Comparison of ENCODE assay signal across 8 mouse cellular contexts in the genomic region with DNA sequence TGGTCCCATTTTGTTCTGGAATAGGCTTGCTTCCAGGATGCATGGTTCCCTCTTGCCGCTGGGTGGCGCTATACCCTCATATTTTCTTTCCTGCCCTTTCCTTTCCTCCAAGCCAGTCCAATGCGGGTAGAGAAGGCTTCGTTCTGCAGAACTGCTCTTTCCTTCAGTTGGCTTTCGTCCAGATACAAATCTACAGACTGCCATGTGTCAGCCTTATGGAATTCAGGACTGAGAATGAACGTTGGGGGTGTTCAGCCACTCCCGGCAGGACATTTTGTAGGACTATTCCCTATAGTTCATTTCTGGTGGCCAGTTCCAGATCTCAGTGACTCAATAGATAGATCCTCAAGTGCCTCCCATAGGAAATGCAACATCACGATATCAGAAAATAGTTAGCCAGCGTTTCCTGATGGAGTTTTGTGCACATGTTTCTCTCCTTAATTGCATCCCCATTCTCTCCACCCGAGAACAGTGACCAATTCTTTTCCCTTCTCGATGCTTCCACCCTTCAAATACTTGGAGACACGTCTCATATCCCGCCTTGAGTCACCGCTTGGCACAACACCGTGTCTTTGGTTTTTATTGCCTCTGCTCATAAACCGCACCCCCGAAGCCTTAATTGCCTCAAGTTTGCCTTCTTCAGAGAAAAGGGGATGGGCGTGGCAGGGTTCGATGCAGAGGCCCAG. TPM values are rescaled to one million over a fixed set of nuclear protein-coding genes. Genes with fewer than 3 reads are reported as not detected.
DNase-seq lines count a peak whose midpoint lies in the region; ATAC-seq and TF ChIP-seq lines count a peak whose summit lies in the region.

No protein-coding gene starts in this region.

- peak; percentile 34 for DNase-seq in CD4-positive helper T cell, adult 2 months (ENCODE audit: low read depth, low spot score)
- DNase-seq in adrenal gland, postnatal 10 days, result peak; percentile 81
- peak; percentile 73 for DNase-seq in embryonic facial prominence, embryonic 10.5 days (ENCODE audit: low spot score)
- peak; percentile 84 to 87 for DNase-seq in heart, adult 18-20 months
- peak; percentile 52 for DNase-seq in liver
- DNase-seq in neural tube, embryonic 10.5 days (ENCODE audit: extremely low spot score, low spot score), result peak; percentile 73

- H3K9me3 ChIP-seq in embryonic facial prominence, embryonic 10.5 days, result no peaks in the 10 kb centered on the region
- H3K9me3 ChIP-seq in kidney, embryonic 14.5 days (ENCODE audit: control insufficient read depth, low read length), result no peaks in the 10 kb centered on the region

- H3K4me2 ChIP-seq in kidney, embryonic 14.5 days (replicated peaks; ENCODE audit: low read depth, low read length), result peak overlapping the region; percentile 11; the same call in 1 of the 2 replicates

- H3K27me3 ChIP-seq in embryonic facial prominence, embryonic 10.5 days (replicated peaks; ENCODE audit: low read depth, poor library complexity, severe bottlenecking), result peaks cover 21% of the 10 kb centered on the region; the same call in 1 of the 2 replicates
- no peaks in the 10 kb centered on the region for H3K27me3 ChIP-seq in kidney, embryonic 14.5 days (ENCODE audit: control insufficient read depth, insufficient read depth, low read length)
- H3K27me3 ChIP-seq in testis, adult 2 months (ENCODE audit: control insufficient read depth, insufficient read depth, low read length), result no peaks in the 10 kb centered on the region; the same call in 1 of the 2 replicates

- TF ChIP-seq POLR2A in testis, adult 2 months (IDR thresholded peaks at IDR 0.05; ENCODE audit: control insufficient read depth, low read depth, low read length), result no peak

- no peak overlapping the region for H3K9ac ChIP-seq in kidney, embryonic 14.5 days (ENCODE audit: low read depth, low read length)

- no peaks in the 10 kb centered on the region for H3K36me3 ChIP-seq in embryonic facial prominence, embryonic 10.5 days (replicated peaks)
- no peaks in the 10 kb centered on the region for H3K36me3 ChIP-seq in kidney, embryonic 14.5 days (ENCODE audit: control insufficient read depth, insufficient read depth, low read length)
- no peaks in the 10 kb centered on the region for H3K36me3 ChIP-seq in testis, adult 2 months (ENCODE audit: control insufficient read depth, insufficient read depth, low read length)

- 60% methylated on average over 19 of the region's 19 CpGs for WGBS in embryonic facial prominence, embryonic 10.5 days
- WGBS in kidney, embryonic 14.5 days, result 7% methylated on average over 19 of the region's 19 CpGs

- TF ChIP-seq CTCF in testis, adult 2 months (IDR thresholded peaks at IDR 0.05; ENCODE audit: control insufficient read depth, insufficient read depth, insufficient replicate concordance, low read depth, low read length), result peak; percentile 76; the same call in 1 of the 2 replicates

- no peak overlapping the region for H3K27ac ChIP-seq in embryonic facial prominence, embryonic 10.5 days (replicated peaks)
- H3K27ac ChIP-seq in kidney, embryonic 14.5 days (ENCODE audit: low read depth, low read length), result peak overlapping the region; percentile 49; the same call in 1 of the 2 replicates
- peak overlapping the region; percentile 57; the same call in 1 of the 2 replicates for H3K27ac ChIP-seq in testis, adult 2 months (ENCODE audit: control insufficient read depth, insufficient read depth, low read depth, low read length)

- no peak overlapping the region for H3K4me3 ChIP-seq in embryonic facial prominence, embryonic 10.5 days
- H3K4me3 ChIP-seq in kidney, embryonic 14.5 days (ENCODE audit: low read length), result no peak overlapping the region
- peak overlapping the region; percentile 77 for H3K4me3 ChIP-seq in testis, adult 2 months (ENCODE audit: control insufficient read depth, low read depth, low read length)

- peak; percentile 77 for ATAC-seq in kidney, embryonic 14.5 days (ENCODE audit: low FRiP score, low TSS enrichment)

- H3K4me1 ChIP-seq in embryonic facial prominence, embryonic 10.5 days, result peaks cover 25% of the 10 kb centered on the region
- peaks cover 10% of the 10 kb centered on the region for H3K4me1 ChIP-seq in kidney, embryonic 14.5 days (ENCODE audit: control insufficient read depth, insufficient read depth, low read length)
- H3K4me1 ChIP-seq in testis, adult 2 months (ENCODE audit: control insufficient read depth, insufficient read depth, low read length), result peaks cover 10% of the 10 kb centered on the region

RNA-seq across cellular contexts. Expression of a gene that starts 4.2 kb away (rescaled TPM):
- total RNA-seq in adrenal gland, postnatal 10 days (2021), result not detected
- polyA plus RNA-seq in embryonic facial prominence, embryonic 10.5 days (2016; fragmentation: Nextera tagmentation; extraction: Ambion mirVana), result 0.29 and 0.55 TPM in 2 replicates
- under 1 TPM; 0.44 to 0.65 TPM for total RNA-seq in heart, adult 18-20 months (2021)
- 0.64 and 1.1 TPM in 2 replicates for polyA plus RNA-seq in kidney, embryonic 14.5 days (2014; fragmentation: Nextera tagmentation; extraction: Ambion mirVana)
- 4,178 and 4,188 TPM in 2 replicates for polyA plus RNA-seq in testis, adult 2 months (2012; rRNA removed)

RNA-seq across cellular contexts. Expression of a gene that starts 52.2 kb away (rescaled TPM):
- 10 to 100 TPM; 47.4 to 58.4 TPM for total RNA-seq in adrenal gland, postnatal 10 days (2021)
- 4.1 and 5.2 TPM in 2 replicates for polyA plus RNA-seq in embryonic facial prominence, embryonic 10.5 days (2016; fragmentation: Nextera tagmentation; extraction: Ambion mirVana)
- total RNA-seq in heart, adult 18-20 months (2021), result 10 to 100 TPM; 64.7 to 68.9 TPM
- polyA plus RNA-seq in kidney, embryonic 14.5 days (2014; fragmentation: Nextera tagmentation; extraction: Ambion mirVana), result 9.2 and 36.9 TPM in 2 replicates
- polyA plus RNA-seq in testis, adult 2 months (2012; rRNA removed), result 4.7 and 4.9 TPM in 2 replicates

RNA-seq across cellular contexts. Expression of a gene that starts 52.2 kb away (rescaled TPM):
- total RNA-seq in adrenal gland, postnatal 10 days (2021), result 10 to 100 TPM; 25.9 to 29.4 TPM
- polyA plus RNA-seq in embryonic facial prominence, embryonic 10.5 days (2016; fragmentation: Nextera tagmentation; extraction: Ambion mirVana), result 18.4 and 20.1 TPM in 2 replicates
- total RNA-seq in heart, adult 18-20 months (2021), result 1 to 10 TPM; 7.7 to 9.0 TPM
- polyA plus RNA-seq in kidney, embryonic 14.5 days (2014; fragmentation: Nextera tagmentation; extraction: Ambion mirVana), result 29.8 and 34.2 TPM in 2 replicates
- 18.3 and 20.9 TPM in 2 replicates for polyA plus RNA-seq in testis, adult 2 months (2012; rRNA removed)

Comparison
In these comparisons a context has a peak if more than half of its experiments do, and no peak if none do; other contexts are left out.
1. DNase-seq: peak in every context shown above with its lines; median percentile 86 in heart, adult 18-20 months; 81 in adrenal gland, postnatal 10 days; 73 in embryonic facial prominence, embryonic 10.5 days; 73 in neural tube, embryonic 10.5 days; 52 in liver; 34 in CD4-positive helper T cell, adult 2 months.
2. RNA of a gene that starts 4.2 kb away (polyA plus RNA-seq): 4,178 to 4,188 TPM in testis, adult 2 months; 0.64 to 1.1 TPM in kidney, embryonic 14.5 days and 0.29 to 0.55 TPM in embryonic facial prominence, embryonic 10.5 days; every median in the first group is over 1,000 times any median in the second.